22 mouse cellular contexts compared by ENCODE assay signal in genomic region chr7:99175666-99176065, GRCm38 (mm10). TPM values are rescaled to one million over a fixed set of nuclear protein-coding genes. Genes with fewer than 3 reads are reported as not detected.
DNase-seq lines count a peak whose midpoint lies in the region; ATAC-seq and TF ChIP-seq lines count a peak whose summit lies in the region.
"Had no signal": no experiment of that assay in that cellular context is flagged by ENCODE, and none has a peak within 500 bp of the region (broad histone marks: within the 10 kb centered on the region; RNA-seq: fewer than 3 reads in every experiment).

No protein-coding gene starts in this region.

- peaks cover 17% of the 10 kb centered on the region for H3K4me1 ChIP-seq in liver, embryonic 16.5 days (ENCODE audit: control insufficient read depth, low read depth, low read length)
- H3K4me1 ChIP-seq in intestine, embryonic 16.5 days (ENCODE audit: control insufficient read depth, insufficient read depth, low read length), result peaks cover 46% of the 10 kb centered on the region
- H3K4me1 ChIP-seq in stomach, postnatal 0 days (replicated peaks; ENCODE audit: control insufficient read depth, insufficient read depth), result no peaks in the 10 kb centered on the region

- H3K27me3 ChIP-seq in liver, embryonic 16.5 days (ENCODE audit: control insufficient read depth, insufficient read depth, low read depth, low read length), result no peaks in the 10 kb centered on the region
- H3K27me3 ChIP-seq in intestine, embryonic 16.5 days (replicated peaks; ENCODE audit: control insufficient read depth, insufficient read depth, low read length), result no peaks in the 10 kb centered on the region
- H3K27me3 ChIP-seq in stomach, postnatal 0 days (ENCODE audit: control insufficient read depth, insufficient read depth, low read length), result no peaks in the 10 kb centered on the region
- H3K27me3 ChIP-seq: heart, embryonic 15.5 days had no signal

- WGBS in liver, embryonic 16.5 days (ENCODE audit: insufficient replicate concordance), result 70% methylated on average over 9 of the region's 9 CpGs
- WGBS in intestine, embryonic 16.5 days, result 87% methylated on average over 9 of the region's 9 CpGs
- 90% methylated on average over 9 of the region's 9 CpGs for WGBS in stomach, postnatal 0 days

- H3K9ac ChIP-seq in liver, embryonic 16.5 days (ENCODE audit: low read depth, low read length), result no peak overlapping the region
- H3K9ac ChIP-seq in intestine, embryonic 16.5 days (ENCODE audit: low read depth, low read length), result 0 out of 2 replicates have a peak overlapping the region, but pooled peaks have one; percentile 10
- no peak overlapping the region for H3K9ac ChIP-seq in stomach, postnatal 0 days (ENCODE audit: low read length)
- H3K9ac ChIP-seq: forebrain, postnatal 0 days; heart, embryonic 12.5 days; heart, embryonic 15.5 days; hindbrain, embryonic 14.5 days had no signal

- no peak overlapping the region for H3K27ac ChIP-seq in liver, embryonic 16.5 days (ENCODE audit: low read length)
- H3K27ac ChIP-seq in intestine, embryonic 16.5 days (ENCODE audit: low read length), result peak overlapping the region; percentile 80
- peak overlapping the region; percentile 50; the same call in 1 of the 2 replicates for H3K27ac ChIP-seq in stomach, postnatal 0 days (replicated peaks)
- H3K27ac ChIP-seq: forebrain, embryonic 10.5 days; heart, embryonic 15.5 days; hindbrain, embryonic 14.5 days had no signal

- no peak for TF ChIP-seq CTCF in stomach, postnatal 0 days (IDR thresholded peaks at IDR 0.05; ENCODE audit: low read depth)

- TF ChIP-seq EP300 in stomach, postnatal 0 days (optimal IDR thresholded peaks at IDR 0.05), result no peak

- H3K36me3 ChIP-seq in liver, embryonic 16.5 days (ENCODE audit: control insufficient read depth, insufficient read depth), result no peaks in the 10 kb centered on the region
- H3K36me3 ChIP-seq in intestine, embryonic 16.5 days (ENCODE audit: control insufficient read depth, insufficient read depth, low read length), result no peaks in the 10 kb centered on the region
- no peaks in the 10 kb centered on the region; the same call in 1 of the 2 replicates for H3K36me3 ChIP-seq in stomach, postnatal 0 days (ENCODE audit: control insufficient read depth, insufficient read depth, low read length)
- H3K36me3 ChIP-seq: forebrain, embryonic 10.5 days; heart, embryonic 12.5 days; heart, embryonic 15.5 days had no signal

- no peaks in the 10 kb centered on the region for H3K9me3 ChIP-seq in liver, embryonic 16.5 days (replicated peaks; ENCODE audit: control insufficient read depth, low read length)
- no peaks in the 10 kb centered on the region for H3K9me3 ChIP-seq in intestine, embryonic 16.5 days (ENCODE audit: control insufficient read depth, low read length)
- H3K9me3 ChIP-seq in stomach, postnatal 0 days (ENCODE audit: control insufficient read depth, low read length), result no peaks in the 10 kb centered on the region
- H3K9me3 ChIP-seq: forebrain, embryonic 10.5 days; heart, embryonic 12.5 days; heart, embryonic 15.5 days had no signal

- DNase-seq in cerebellum, adult 11-12 months, result peak; percentile 1
- DNase-seq in cerebellum, adult 9-10 months, result no peak
- DNase-seq in liver, result no peak
- DNase-seq in stomach, postnatal 0 days (ENCODE audit: low spot score), result no peak
- no peak for DNase-seq in frontal cortex, postnatal 36 days (ENCODE audit: low spot score in 2 of 2)
- DNase-seq: adrenal gland, adult 8-10 months; adrenal gland, postnatal 25 days; cerebellum, adult 2 months; cerebellum, postnatal 14 days; forebrain, postnatal 0 days; gastrocnemius, postnatal 14 days; heart, postnatal 10 days; heart, postnatal 4 days had no signal

- peak; percentile 32; the same call in 1 of the 2 replicates for ATAC-seq in liver, embryonic 16.5 days (ENCODE audit: low read depth)
- ATAC-seq in intestine, embryonic 16.5 days, result peak; percentile 5; the same call in 1 of the 2 replicates
- ATAC-seq in stomach, postnatal 0 days (ENCODE audit: low FRiP score, low TSS enrichment), result no peak
- ATAC-seq in frontal cortex, adult (ENCODE audit: low TSS enrichment), result no peak
- ATAC-seq: activated CD4-positive, CD25-positive, alpha-beta regulatory T cell, adult 4 months; forebrain, embryonic 14.5 days; forebrain, postnatal 0 days had no signal

- no peak overlapping the region for H3K4me3 ChIP-seq in liver, embryonic 16.5 days (ENCODE audit: low read depth, low read length)
- no peak overlapping the region for H3K4me3 ChIP-seq in intestine, embryonic 16.5 days (ENCODE audit: low read length)
- no peak overlapping the region for H3K4me3 ChIP-seq in stomach, postnatal 0 days (ENCODE audit: low read depth, low read length)
- H3K4me3 ChIP-seq: forebrain, embryonic 10.5 days; heart, embryonic 12.5 days; heart, embryonic 15.5 days had no signal

- no peak overlapping the region for H3K4me2 ChIP-seq in liver, embryonic 16.5 days (ENCODE audit: low read depth, low read length)
- peak overlapping the region; percentile 22; the same call in 1 of the 2 replicates for H3K4me2 ChIP-seq in intestine, embryonic 16.5 days (ENCODE audit: low read depth, low read length)
- H3K4me2 ChIP-seq in stomach, postnatal 0 days (replicated peaks; ENCODE audit: low read depth), result no peak overlapping the region
- H3K4me2 ChIP-seq: heart, embryonic 12.5 days; heart, embryonic 15.5 days; hindbrain, embryonic 14.5 days had no signal

RNA-seq across cellular contexts. Expression of gene Dgat2, which starts 6.9 kb away (rescaled TPM):
- 168 and 194 TPM in 2 replicates for polyA plus RNA-seq in liver, embryonic 16.5 days (2015; fragmentation: Nextera tagmentation; extraction: Ambion mirVana)
- polyA plus RNA-seq in intestine, embryonic 16.5 days (2015; fragmentation: Nextera tagmentation; extraction: Ambion mirVana), result 325 and 488 TPM in 2 replicates
- polyA plus RNA-seq in stomach, postnatal 0 days (2015; fragmentation: Nextera tagmentation; extraction: Ambion mirVana), result 307 and 320 TPM in 2 replicates

RNA-seq across cellular contexts. Expression of gene Uvrag, which starts 34.7 kb away (rescaled TPM):
- 7.6 and 8.2 TPM in 2 replicates for polyA plus RNA-seq in liver, embryonic 16.5 days (2015; fragmentation: Nextera tagmentation; extraction: Ambion mirVana)
- polyA plus RNA-seq in intestine, embryonic 16.5 days (2015; fragmentation: Nextera tagmentation; extraction: Ambion mirVana), result 17.4 and 18.3 TPM in 2 replicates
- polyA plus RNA-seq in stomach, postnatal 0 days (2015; fragmentation: Nextera tagmentation; extraction: Ambion mirVana), result 9.8 and 10.7 TPM in 2 replicates

Comparison
In these comparisons a context has a peak if more than half of its experiments do, and no peak if none do; other contexts are left out.
1. ATAC-seq: peak in liver, embryonic 16.5 days (single experiment) and intestine, embryonic 16.5 days (single experiment); none in stomach, postnatal 0 days (single experiment) and frontal cortex, adult (single experiment).